Mouse (Mus musculus) liver, adult 2 months (tissue): ENCODE results near the gene Slc41a2.

Experiments
- CTCF ChIP-seq: fragments of 200-500 bp; IDR thresholded peaks from 2 replicates; pipeline ENCODE4 v1.5.1; 2011; ENCODE audit warnings: low read depth, low read length, control low read depth
- POLR2A ChIP-seq: fragments of 200-500 bp; IDR thresholded peaks from 2 replicates; pipeline ENCODE4 v1.6.1; 2011; ENCODE audit warnings: low read length, control low read depth; ENCODE audit not compliant: insufficient read depth; ENCODE audit errors: extremely low read depth

DNA sequence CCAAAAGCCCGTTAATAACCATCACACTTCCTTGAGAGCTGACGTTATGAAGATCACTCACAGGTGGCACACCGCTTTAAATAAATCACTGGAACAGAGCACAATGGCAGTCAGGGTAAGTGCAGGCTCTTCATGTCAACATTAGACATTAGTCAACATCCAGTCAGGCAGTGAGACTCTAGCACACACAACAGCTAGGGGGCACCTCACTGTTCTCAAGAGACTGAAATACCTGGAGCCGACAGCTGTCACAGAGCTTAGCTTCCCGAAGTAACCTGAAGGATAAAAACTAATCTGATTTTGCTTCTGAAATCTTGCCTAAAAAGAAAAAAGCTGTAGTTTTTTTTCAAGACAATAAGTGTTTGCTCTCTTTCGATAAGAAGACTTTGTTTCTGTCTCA is 49.9 kb downstream of the Slc41a2 start:
- TF ChIP-seq CTCF = peak; percentile 15; the same call in 1 of the 2 replicates
- no peak for TF ChIP-seq POLR2A
